Mouse (Mus musculus) heart, embryonic 15.5 days (tissue): ENCODE results near the gene Cela3a. TPM values are rescaled to one million over a fixed set of nuclear protein-coding genes. Genes with fewer than 3 reads are reported as not detected.
A peak's percentile ranks its signal among the peaks of the same experiment; 100 is the strongest.

Source experiments
- ATAC-seq: fragments of 200-750 bp; cut with Nextera tagmentation; replicated peaks from 2 replicates; pipeline ENCODE4 v1.8.0; 2017; ENCODE audit warnings: low read depth, moderate TSS enrichment; ENCODE audit not compliant: insufficient number of reproducible peaks, insufficient read depth, low FRiP score
- H3K27ac ChIP-seq: fragments of 300-500 bp; sonication (generic); 2 replicates; pipeline ENCODE4 v1.5.1; 2015; ENCODE audit warnings: mild to moderate bottlenecking, inconsistent platforms
- H3K27me3 ChIP-seq: fragments of 300-500 bp; sonication (generic); 2 replicates; pipeline ENCODE4 v1.6.1; 2015; ENCODE audit warnings: inconsistent platforms
- H3K36me3 ChIP-seq: fragments of 300-500 bp; sonication (generic); 2 replicates; pipeline ENCODE4 v1.6.1; 2015; ENCODE audit warnings: mild to moderate bottlenecking, inconsistent platforms
- H3K4me1 ChIP-seq: fragments of 300-500 bp; sonication (generic); replicated peaks from 2 replicates; pipeline ENCODE4 v1.6.1; 2015; ENCODE audit warnings: inconsistent platforms
- H3K4me2 ChIP-seq: fragments of 300-500 bp; sonication (generic); 2 replicates; pipeline ENCODE4 v1.6.1; 2015; ENCODE audit warnings: inconsistent platforms, mild to moderate bottlenecking, moderate library complexity
- H3K4me3 ChIP-seq: fragments of 300-500 bp; sonication (generic); 2 replicates; pipeline ENCODE4 v1.5.1; 2015; ENCODE audit warnings: mild to moderate bottlenecking, inconsistent platforms
- H3K9ac ChIP-seq: fragments of 300-500 bp; sonication (generic); 2 replicates; pipeline ENCODE4 v1.6.1; 2015; ENCODE audit warnings: mild to moderate bottlenecking, inconsistent platforms
- H3K9me3 ChIP-seq: fragments of 300-500 bp; sonication (generic); replicated peaks from 2 replicates; pipeline ENCODE4 v1.6.1; 2016; ENCODE audit warnings: inconsistent platforms
- WGBS: fragments of 180-500 bp; shearing (Covaris S2); methylation state at CpG from one replicate; pipeline ENCODE4 v1.1.7; 2015; ENCODE audit warnings: mixed read lengths; 5-methylcytosine and 5-hydroxymethylcytosine counted together
- polyA plus RNA-seq: library from polyadenylated mRNA; unstranded; fragments of >200 nt; fragmentation: Nextera tagmentation; extraction: Ambion mirVana; gene quantifications from 2 replicates; pipeline ENCODE4 v1.2.1, GENCODE M21; 2015

Gene Cela3a
- not detected in 2 replicates for polyA plus RNA-seq

DNA sequence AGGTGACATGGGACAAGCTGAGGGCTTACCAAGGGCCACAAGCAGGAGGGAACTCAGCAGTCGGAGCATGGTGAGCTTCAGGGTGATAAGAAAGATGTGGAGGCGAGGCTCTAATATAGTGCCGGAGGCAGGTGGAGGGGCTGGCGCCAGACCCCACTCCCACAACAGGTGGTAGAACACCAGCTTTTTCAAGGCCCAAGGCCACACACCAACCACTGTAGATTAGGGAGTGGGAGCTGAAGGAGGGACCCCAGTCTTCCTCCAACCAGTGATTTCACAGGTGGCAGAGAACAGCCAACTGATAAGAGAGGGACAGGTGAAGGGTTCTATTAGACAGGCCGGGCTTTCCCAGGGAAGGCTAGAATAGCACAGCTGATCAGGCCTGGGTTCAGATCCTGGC, at the start of gene Cela3a:
Gene Cela3a (minus strand): TSS at position 101 of the 400 bp plus-strand sequence.
- ATAC-seq: no peak
- no peak within 1 kb of the TSS for H3K4me2 ChIP-seq
- H3K36me3 ChIP-seq: no peaks in the 10 kb centered on the region
- 75% methylated on average over 5 of the region's 5 CpGs for WGBS
- no peak within 1 kb of the TSS for H3K4me3 ChIP-seq
- H3K9me3 ChIP-seq: no peaks in the 10 kb centered on the region
- no peaks in the 10 kb centered on the region for H3K4me1 ChIP-seq
- H3K27me3 ChIP-seq: no peaks in the 10 kb centered on the region
- H3K27ac ChIP-seq: no peak within 1 kb of the TSS
- H3K9ac ChIP-seq: no peak within 1 kb of the TSS

GRCm38 (mm10) chr4:137458861-137459260, 49.3 kb upstream of the Cela3a start:
- Histone ChIP-seq H3K4me2 (no peak overlapping the region), H3K36me3 (no peaks in the 10 kb centered on the region), H3K4me3 (no peak overlapping the region), H3K9me3 (no peaks in the 10 kb centered on the region), H3K4me1 (peaks cover 19% of the 10 kb centered on the region), H3K27me3 (no peaks in the 10 kb centered on the region), H3K9ac (no peak overlapping the region), H3K27ac (no peak overlapping the region)
- 52% methylated on average over 5 of the region's 5 CpGs for WGBS
- ATAC-seq: no peak

GRCm38 (mm10) chr4:137458310-137458709, 48.7 kb upstream of the Cela3a start:
- Histone ChIP-seq H3K4me1 (peaks cover 24% of the 10 kb centered on the region), H3K36me3 (no peaks in the 10 kb centered on the region), H3K9ac (no peak overlapping the region), H3K9me3 (no peaks in the 10 kb centered on the region), H3K27me3 (no peaks in the 10 kb centered on the region), H3K4me2 (no peak overlapping the region), H3K27ac (no peak overlapping the region), H3K4me3 (no peak overlapping the region)
- WGBS: 78% methylated on average over 9 of the region's 9 CpGs
- ATAC-seq: no peak

- ATAC-seq: no peak
- no peak overlapping the region for H3K27ac ChIP-seq
- H3K4me1 ChIP-seq: peaks cover 22% of the 10 kb centered on the region
- H3K36me3 ChIP-seq: no peaks in the 10 kb centered on the region
- no peaks in the 10 kb centered on the region for H3K9me3 ChIP-seq
- no peak overlapping the region for H3K9ac ChIP-seq
- no peak overlapping the region for H3K4me2 ChIP-seq
- WGBS: 30% methylated on average over 4 of the region's 4 CpGs
- H3K4me3 ChIP-seq: no peak overlapping the region
- no peaks in the 10 kb centered on the region for H3K27me3 ChIP-seq
Observed at GRCm38 (mm10) chr4:137457292-137457691, 47.7 kb upstream of the Cela3a start.

DNA sequence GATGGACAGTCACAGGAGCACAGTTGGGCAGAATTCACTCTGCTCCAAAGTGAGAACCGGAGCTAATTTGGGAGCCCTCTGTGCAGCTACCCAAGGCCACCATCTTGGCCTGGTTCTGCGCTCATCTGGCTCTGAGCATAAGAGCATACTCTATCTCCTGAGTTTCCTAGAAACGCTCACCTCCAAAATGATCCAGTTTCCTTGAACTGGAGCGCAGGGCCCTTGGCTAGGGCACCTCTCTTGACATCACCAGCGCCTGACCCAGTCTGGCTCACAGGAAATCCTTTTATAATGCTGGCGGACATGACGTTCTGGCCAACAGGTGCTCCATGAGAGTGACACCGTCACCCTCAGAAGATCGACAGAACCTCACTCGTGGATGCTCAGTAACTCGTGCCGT, 47.0 kb upstream of the Cela3a start:
- H3K4me3 ChIP-seq: no peak overlapping the region
- no peak for ATAC-seq
- no peaks in the 10 kb centered on the region for H3K9me3 ChIP-seq
- H3K9ac ChIP-seq: no peak overlapping the region
- H3K4me1 ChIP-seq: peaks cover 20% of the 10 kb centered on the region
- no peaks in the 10 kb centered on the region for H3K27me3 ChIP-seq
- no peaks in the 10 kb centered on the region for H3K36me3 ChIP-seq
- H3K4me2 ChIP-seq: no peak overlapping the region
- 83% methylated on average over 12 of the region's 12 CpGs for WGBS
- H3K27ac ChIP-seq: no peak overlapping the region

DNA sequence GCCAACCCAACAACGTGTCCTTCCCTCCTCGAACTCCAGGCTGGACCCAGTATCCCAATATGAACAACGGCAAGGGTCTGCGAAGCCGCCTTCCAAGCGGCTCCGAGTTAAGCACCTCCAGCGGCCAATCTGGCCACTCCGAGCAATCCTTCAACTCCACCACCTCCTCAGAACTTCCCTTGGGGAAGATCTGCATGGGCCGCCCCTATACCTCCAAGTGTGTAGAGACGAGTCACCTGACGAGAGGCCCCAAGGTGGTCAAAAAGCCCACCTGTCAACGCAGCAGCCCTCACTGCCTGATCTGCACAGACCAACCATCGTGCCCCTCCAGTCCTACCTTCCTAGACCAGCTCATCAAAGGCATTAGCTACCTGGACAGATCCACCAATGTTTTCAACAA, 45.0 kb upstream of the Cela3a start:
- Histone ChIP-seq H3K9me3 (no peaks in the 10 kb centered on the region), H3K4me2 (no peak overlapping the region), H3K4me3 (no peak overlapping the region), H3K36me3 (no peaks in the 10 kb centered on the region), H3K4me1 (peaks cover 20% of the 10 kb centered on the region; the same call in 1 of the 2 replicates), H3K27ac (no peak overlapping the region), H3K9ac (no peak overlapping the region), H3K27me3 (no peaks in the 10 kb centered on the region)
- no peak for ATAC-seq
- 83% methylated on average over 14 of the region's 14 CpGs for WGBS

DNA sequence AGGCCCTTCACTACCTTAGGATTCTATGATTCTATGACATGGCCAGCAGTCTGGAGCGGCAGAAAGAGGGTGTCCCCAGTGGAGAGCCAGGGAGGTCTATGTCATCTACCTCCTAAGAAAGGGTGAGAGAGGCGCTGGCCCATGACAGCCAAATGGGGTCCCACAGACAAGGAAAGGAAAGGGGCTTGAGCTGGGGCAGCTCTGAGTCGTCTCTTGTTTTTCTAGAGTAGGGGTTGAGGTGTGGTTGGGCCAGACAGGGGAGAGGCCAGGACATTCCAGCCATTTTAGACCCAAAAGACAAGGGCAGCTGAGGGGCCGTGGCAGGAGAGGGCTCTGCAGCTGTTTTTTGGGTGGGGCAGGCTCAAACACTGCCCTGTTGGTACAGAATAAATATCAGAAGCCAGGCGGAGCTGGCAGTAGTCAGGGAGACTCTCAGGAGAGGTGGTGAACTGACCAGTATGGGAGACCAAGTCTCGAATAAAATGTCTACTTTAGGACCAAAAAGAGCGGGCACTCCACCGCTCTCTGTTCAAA, 43.7 kb upstream of the Cela3a start, which contains the start of gene 1700013G24Rik:
Gene 1700013G24Rik (plus strand): TSS at position 51 of the 534 bp plus-strand sequence.
- 87% methylated on average over 8 of the region's 8 CpGs for WGBS
- Histone ChIP-seq H3K4me3 (no peak within 1 kb of the TSS), H3K9me3 (no peaks in the 10 kb centered on the region), H3K9ac (no peak within 1 kb of the TSS), H3K27ac (no peak within 1 kb of the TSS), H3K4me2 (no peak within 1 kb of the TSS), H3K27me3 (no peaks in the 10 kb centered on the region), H3K4me1 (peaks cover 30% of the 10 kb centered on the region), H3K36me3 (no peaks in the 10 kb centered on the region)
- no peak for ATAC-seq

DNA sequence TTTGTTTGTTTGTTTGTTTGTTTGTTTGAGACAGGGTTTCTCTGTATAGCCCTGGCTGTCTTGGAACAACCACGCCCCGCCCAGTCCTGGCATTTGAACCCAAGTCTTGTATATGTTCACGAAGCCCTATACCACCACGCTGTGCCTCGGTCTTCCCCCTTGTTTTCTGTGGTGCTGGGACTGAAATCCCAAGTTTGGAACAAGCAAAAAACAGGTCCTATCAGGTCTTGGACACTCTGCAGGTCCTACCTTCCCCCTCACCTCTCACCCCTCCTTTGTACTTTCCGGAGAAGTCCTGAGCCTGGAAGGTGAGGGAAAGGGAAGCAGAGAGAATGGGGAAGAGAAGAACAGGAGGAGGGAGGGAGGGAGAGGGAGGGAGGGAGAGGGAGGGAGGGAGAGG, 42.6 kb upstream of the Cela3a start:
- Histone ChIP-seq H3K4me1 (peaks cover 35% of the 10 kb centered on the region), H3K4me3 (no peak overlapping the region), H3K27me3 (no peaks in the 10 kb centered on the region), H3K9ac (no peak overlapping the region), H3K4me2 (no peak overlapping the region), H3K36me3 (no peaks in the 10 kb centered on the region), H3K27ac (no peak overlapping the region), H3K9me3 (no peaks in the 10 kb centered on the region)
- WGBS: 89% methylated on average over 6 of the region's 6 CpGs
- no peak for ATAC-seq

DNA sequence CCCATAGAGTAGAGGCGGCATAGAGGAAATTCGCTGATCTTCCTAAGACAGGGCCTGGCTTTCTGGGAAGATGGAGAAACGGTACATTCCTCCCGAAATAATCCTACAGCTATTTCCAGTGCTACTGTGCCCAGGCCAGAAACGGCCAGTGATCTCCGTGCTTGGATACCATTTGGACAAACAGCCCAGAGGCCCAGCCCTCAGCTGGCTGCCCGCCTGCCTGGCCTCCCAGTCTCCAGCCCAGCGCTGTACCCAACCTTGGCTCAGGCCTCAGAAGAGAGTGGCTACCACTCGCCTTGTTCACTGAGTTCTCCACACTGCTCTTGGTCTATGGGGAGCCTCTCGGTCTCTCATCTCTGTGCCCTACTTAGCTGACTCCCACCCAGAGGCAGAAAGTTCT, 40.1 kb upstream of the Cela3a start:
- H3K36me3 ChIP-seq: no peaks in the 10 kb centered on the region
- H3K27me3 ChIP-seq: no peaks in the 10 kb centered on the region
- no peak overlapping the region for H3K9ac ChIP-seq
- H3K4me2 ChIP-seq: no peak overlapping the region
- no peak overlapping the region for H3K4me3 ChIP-seq
- H3K4me1 ChIP-seq: peaks cover 30% of the 10 kb centered on the region
- 0 out of 2 replicates have a peak, but pooled peaks have one; percentile 20 for ATAC-seq
- H3K9me3 ChIP-seq: no peaks in the 10 kb centered on the region
- WGBS: 67% methylated on average over 10 of the region's 10 CpGs
- H3K27ac ChIP-seq: peak overlapping the region; percentile 76

DNA sequence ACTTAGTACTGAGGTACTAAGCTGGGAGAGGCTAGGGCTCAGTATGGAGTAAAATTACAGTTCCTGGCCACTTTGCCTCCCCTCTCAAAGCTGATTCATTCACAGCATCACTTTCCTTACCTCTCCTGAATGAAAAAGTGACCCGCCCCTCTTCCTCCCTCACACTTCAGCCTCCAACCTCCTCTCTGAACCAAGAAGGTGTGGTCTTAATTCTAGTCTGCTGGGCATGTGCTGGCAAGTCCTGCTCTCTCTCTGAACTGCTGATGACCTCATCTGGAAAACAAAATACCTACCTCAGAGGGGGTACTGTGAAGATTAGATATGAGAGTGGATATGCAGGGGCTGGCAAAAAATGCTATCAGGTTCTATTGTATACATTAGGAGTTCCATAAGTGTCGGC, 39.5 kb upstream of the Cela3a start:
- ATAC-seq: no peak
- Histone ChIP-seq H3K27ac (peak overlapping the region; percentile 76), H3K9ac (no peak overlapping the region), H3K4me2 (no peak overlapping the region), H3K4me1 (peaks cover 30% of the 10 kb centered on the region), H3K27me3 (no peaks in the 10 kb centered on the region), H3K36me3 (no peaks in the 10 kb centered on the region), H3K9me3 (no peaks in the 10 kb centered on the region), H3K4me3 (no peak overlapping the region)
- WGBS: 37% methylated on average over 2 of the region's 2 CpGs

- Histone ChIP-seq H3K9ac (0 out of 2 replicates have a peak overlapping the region, but pooled peaks have one; percentile 14), H3K4me2 (peak overlapping the region; percentile 16), H3K36me3 (no peaks in the 10 kb centered on the region), H3K4me3 (no peak overlapping the region), H3K4me1 (peaks cover 26% of the 10 kb centered on the region), H3K27ac (peak overlapping the region; percentile 76), H3K27me3 (no peaks in the 10 kb centered on the region), H3K9me3 (no peaks in the 10 kb centered on the region)
- ATAC-seq: no peak
- 29% methylated on average over 2 of the region's 2 CpGs for WGBS
Observed at GRCm38 (mm10) chr4:137448641-137449040, 39.0 kb upstream of the Cela3a start.

GRCm38 (mm10) chr4:137448197-137448596, 38.6 kb upstream of the Cela3a start:
- Histone ChIP-seq H3K36me3 (no peaks in the 10 kb centered on the region), H3K27me3 (no peaks in the 10 kb centered on the region), H3K4me2 (peak overlapping the region; percentile 16), H3K27ac (peak overlapping the region; percentile 76), H3K9me3 (no peaks in the 10 kb centered on the region), H3K9ac (0 out of 2 replicates have a peak overlapping the region, but pooled peaks have one; percentile 14), H3K4me3 (no peak overlapping the region), H3K4me1 (peaks cover 22% of the 10 kb centered on the region)
- ATAC-seq: peak; percentile 65
- 19% methylated on average over 6 of the region's 6 CpGs for WGBS
